21 mouse cellular contexts compared by ENCODE assay signal in the genomic region with DNA sequence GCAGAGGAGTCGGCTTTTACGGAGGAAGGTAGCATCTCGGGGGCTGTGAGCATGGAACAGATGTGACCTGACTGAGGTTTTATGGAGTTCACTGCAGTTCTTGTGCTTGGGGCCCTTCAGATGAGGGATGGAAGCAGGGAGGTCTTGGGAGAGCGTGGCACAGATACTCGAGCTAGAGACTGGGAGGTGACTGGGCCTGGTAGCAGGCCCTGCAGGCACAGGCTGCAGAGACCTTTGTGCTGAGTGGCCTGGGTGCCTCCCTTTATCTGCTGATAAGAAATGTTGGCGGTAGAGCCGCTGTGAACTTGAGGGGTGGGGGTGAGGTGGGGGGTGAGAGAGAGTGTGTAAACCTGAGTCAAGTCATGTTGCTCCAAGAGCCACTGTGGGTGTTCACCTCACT. TPM values are rescaled to one million over a fixed set of nuclear protein-coding genes. Genes with fewer than 3 reads are reported as not detected.
DNase-seq lines count a peak whose midpoint lies in the region; ATAC-seq lines count a peak whose summit lies in the region.
"Had no signal": no experiment of that assay in that cellular context is flagged by ENCODE, and none has a peak within 500 bp of the region (broad histone marks: within the 10 kb centered on the region; RNA-seq: fewer than 3 reads in every experiment).

No protein-coding gene starts in this region.

- no peaks in the 10 kb centered on the region for H3K27me3 ChIP-seq in intestine, embryonic 14.5 days (replicated peaks; ENCODE audit: control insufficient read depth, insufficient read depth, low read length)
- H3K27me3 ChIP-seq in intestine, embryonic 16.5 days (replicated peaks; ENCODE audit: control insufficient read depth, insufficient read depth, low read length), result no peaks in the 10 kb centered on the region
- H3K27me3 ChIP-seq in stomach, embryonic 14.5 days (ENCODE audit: control insufficient read depth, insufficient read depth, low read length), result no peaks in the 10 kb centered on the region
- H3K27me3 ChIP-seq in forebrain, embryonic 15.5 days, result no peaks in the 10 kb centered on the region
- H3K27me3 ChIP-seq in kidney, embryonic 16.5 days (ENCODE audit: insufficient read depth, low read length), result no peaks in the 10 kb centered on the region
- H3K27me3 ChIP-seq: embryonic facial prominence, embryonic 15.5 days; hindbrain, embryonic 12.5 days had no signal

- no peak overlapping the region for H3K4me2 ChIP-seq in intestine, embryonic 14.5 days (ENCODE audit: low read length)
- H3K4me2 ChIP-seq in intestine, embryonic 16.5 days (ENCODE audit: low read depth, low read length), result no peak overlapping the region
- H3K4me2 ChIP-seq in stomach, embryonic 14.5 days (replicated peaks; ENCODE audit: low read depth, low read length), result no peak overlapping the region
- no peak overlapping the region for H3K4me2 ChIP-seq in forebrain, embryonic 15.5 days (replicated peaks)
- H3K4me2 ChIP-seq in kidney, embryonic 16.5 days (replicated peaks; ENCODE audit: low read depth, low read length), result no peak overlapping the region
- H3K4me2 ChIP-seq: embryonic facial prominence, embryonic 15.5 days; hindbrain, embryonic 12.5 days had no signal

- ATAC-seq in intestine, embryonic 14.5 days (replicated peaks; ENCODE audit: low FRiP score, low TSS enrichment, low read depth), result peak; percentile 71; the same call in 1 of the 2 replicates
- ATAC-seq in intestine, embryonic 16.5 days, result peak; percentile 92
- peak; percentile 75; the same call in 1 of the 2 replicates for ATAC-seq in stomach, embryonic 14.5 days (ENCODE audit: insufficient number of reproducible peaks, insufficient read depth, low FRiP score, low read depth)
- ATAC-seq in forebrain, embryonic 15.5 days (replicated peaks), result no peak
- no peak for ATAC-seq in kidney, embryonic 16.5 days (ENCODE audit: low FRiP score, low TSS enrichment)
- ATAC-seq: forebrain, embryonic 14.5 days had no signal

- H3K36me3 ChIP-seq in intestine, embryonic 14.5 days (ENCODE audit: control insufficient read depth, insufficient read depth, low read length), result no peaks in the 10 kb centered on the region
- no peaks in the 10 kb centered on the region for H3K36me3 ChIP-seq in intestine, embryonic 16.5 days (ENCODE audit: control insufficient read depth, insufficient read depth, low read length)
- no peaks in the 10 kb centered on the region for H3K36me3 ChIP-seq in stomach, embryonic 14.5 days (ENCODE audit: control insufficient read depth, insufficient read depth, low read length)
- H3K36me3 ChIP-seq in forebrain, embryonic 15.5 days, result no peaks in the 10 kb centered on the region
- H3K36me3 ChIP-seq in kidney, embryonic 16.5 days (ENCODE audit: insufficient read depth, low read length), result no peaks in the 10 kb centered on the region
- H3K36me3 ChIP-seq: embryonic facial prominence, embryonic 15.5 days; forebrain, embryonic 10.5 days; heart, embryonic 10.5 days; hindbrain, embryonic 12.5 days had no signal

- no peaks in the 10 kb centered on the region for H3K9me3 ChIP-seq in intestine, embryonic 14.5 days (ENCODE audit: control insufficient read depth, low read length)
- no peaks in the 10 kb centered on the region for H3K9me3 ChIP-seq in intestine, embryonic 16.5 days (ENCODE audit: control insufficient read depth, low read length)
- no peaks in the 10 kb centered on the region for H3K9me3 ChIP-seq in stomach, embryonic 14.5 days (ENCODE audit: control insufficient read depth, low read depth, low read length)
- no peaks in the 10 kb centered on the region for H3K9me3 ChIP-seq in forebrain, embryonic 15.5 days
- no peaks in the 10 kb centered on the region for H3K9me3 ChIP-seq in kidney, embryonic 16.5 days (ENCODE audit: low read length)
- H3K9me3 ChIP-seq: embryonic facial prominence, embryonic 15.5 days; forebrain, embryonic 10.5 days; heart, embryonic 10.5 days; hindbrain, embryonic 12.5 days had no signal

- no peak overlapping the region for H3K4me3 ChIP-seq in intestine, embryonic 14.5 days (ENCODE audit: low read depth, low read length)
- no peak overlapping the region for H3K4me3 ChIP-seq in intestine, embryonic 16.5 days (ENCODE audit: low read length)
- H3K4me3 ChIP-seq in stomach, embryonic 14.5 days (ENCODE audit: low read depth, low read length), result no peak overlapping the region
- no peak overlapping the region for H3K4me3 ChIP-seq in forebrain, embryonic 15.5 days
- H3K4me3 ChIP-seq in kidney, embryonic 16.5 days (ENCODE audit: low read length), result no peak overlapping the region
- H3K4me3 ChIP-seq: embryonic facial prominence, embryonic 15.5 days; erythroblast, embryonic 14.5 days; forebrain, embryonic 10.5 days; heart, embryonic 10.5 days; hindbrain, embryonic 12.5 days had no signal

- 64% methylated on average over 7 of the region's 7 CpGs for WGBS in intestine, embryonic 14.5 days
- WGBS in intestine, embryonic 16.5 days, result 56% methylated on average over 7 of the region's 7 CpGs
- WGBS in stomach, embryonic 14.5 days, result 61% methylated on average over 7 of the region's 7 CpGs
- WGBS in forebrain, embryonic 15.5 days, result 90% methylated on average over 7 of the region's 7 CpGs
- WGBS in kidney, embryonic 16.5 days, result 75% methylated on average over 7 of the region's 7 CpGs

- H3K4me1 ChIP-seq in intestine, embryonic 14.5 days (replicated peaks; ENCODE audit: control insufficient read depth, insufficient read depth, low read length), result 0 out of 2 replicates have a peak, but pooled peaks cover 3% of the 10 kb centered on the region
- peaks cover 36% of the 10 kb centered on the region for H3K4me1 ChIP-seq in intestine, embryonic 16.5 days (ENCODE audit: control insufficient read depth, insufficient read depth, low read length)
- peaks cover 6% of the 10 kb centered on the region for H3K4me1 ChIP-seq in stomach, embryonic 14.5 days (ENCODE audit: control insufficient read depth, insufficient read depth, low read length)
- H3K4me1 ChIP-seq in forebrain, embryonic 15.5 days, result no peaks in the 10 kb centered on the region
- H3K4me1 ChIP-seq in kidney, embryonic 16.5 days (ENCODE audit: insufficient read depth, low read length), result no peaks in the 10 kb centered on the region
- H3K4me1 ChIP-seq: embryonic facial prominence, embryonic 15.5 days; forebrain, embryonic 10.5 days; hindbrain, embryonic 12.5 days had no signal

- peak overlapping the region; percentile 2; the same call in 1 of the 2 replicates for H3K27ac ChIP-seq in intestine, embryonic 14.5 days (ENCODE audit: low read depth)
- peak overlapping the region; percentile 87 for H3K27ac ChIP-seq in intestine, embryonic 16.5 days (ENCODE audit: low read length)
- H3K27ac ChIP-seq in stomach, embryonic 14.5 days (ENCODE audit: low read length), result no peak overlapping the region
- H3K27ac ChIP-seq in forebrain, embryonic 15.5 days (replicated peaks), result no peak overlapping the region
- H3K27ac ChIP-seq in kidney, embryonic 16.5 days (ENCODE audit: low read length), result no peak overlapping the region
- H3K27ac ChIP-seq: embryonic facial prominence, embryonic 15.5 days; forebrain, embryonic 10.5 days; heart, embryonic 10.5 days; hindbrain, embryonic 12.5 days had no signal

- no peak overlapping the region for H3K9ac ChIP-seq in intestine, embryonic 14.5 days (ENCODE audit: low read length)
- H3K9ac ChIP-seq in intestine, embryonic 16.5 days (ENCODE audit: low read depth, low read length), result no peak overlapping the region
- no peak overlapping the region for H3K9ac ChIP-seq in stomach, embryonic 14.5 days (replicated peaks; ENCODE audit: low read depth, low read length)
- H3K9ac ChIP-seq in forebrain, embryonic 15.5 days (replicated peaks), result no peak overlapping the region
- no peak overlapping the region for H3K9ac ChIP-seq in kidney, embryonic 16.5 days (replicated peaks; ENCODE audit: low read length)
- H3K9ac ChIP-seq: embryonic facial prominence, embryonic 15.5 days; hindbrain, embryonic 12.5 days had no signal

- DNase-seq in intestine, embryonic 14.5 days (ENCODE audit: low spot score), result peak; percentile 57
- no peak for DNase-seq in ovary, postnatal 10 days (ENCODE audit: low spot score)
- DNase-seq: adrenal gland, adult 2 months; adrenal gland, postnatal 25 days; cerebellum, adult 18-20 months; cerebellum, postnatal 10 days; embryo, embryonic 11 days; gastrocnemius, postnatal 10 days; heart, adult 18-20 months; heart, postnatal 10 days; heart, postnatal 4 days had no signal

RNA-seq across cellular contexts. Expression of gene Vsir, which starts 12.1 kb away (rescaled TPM):
- 6.0 and 6.1 TPM in 2 replicates for polyA plus RNA-seq in intestine, embryonic 14.5 days (2014; fragmentation: Nextera tagmentation; extraction: Ambion mirVana)
- 10.3 and 11.2 TPM in 2 replicates for polyA plus RNA-seq in intestine, embryonic 16.5 days (2015; fragmentation: Nextera tagmentation; extraction: Ambion mirVana)
- 4.9 and 6.8 TPM in 2 replicates for polyA plus RNA-seq in stomach, embryonic 14.5 days (2014; fragmentation: Nextera tagmentation; extraction: Ambion mirVana)
- polyA plus RNA-seq in forebrain, embryonic 15.5 days (2015; fragmentation: Nextera tagmentation; extraction: Ambion mirVana), result 1.4 and 2.4 TPM in 2 replicates
- polyA plus RNA-seq in kidney, embryonic 16.5 days (2015; fragmentation: Nextera tagmentation; extraction: Ambion mirVana), result 3.9 and 4.2 TPM in 2 replicates

RNA-seq across cellular contexts. Expression of gene Psap, which starts 57.2 kb away (rescaled TPM):
- polyA plus RNA-seq in intestine, embryonic 14.5 days (2014; fragmentation: Nextera tagmentation; extraction: Ambion mirVana), result 104 and 124 TPM in 2 replicates
- polyA plus RNA-seq in intestine, embryonic 16.5 days (2015; fragmentation: Nextera tagmentation; extraction: Ambion mirVana), result 178 and 187 TPM in 2 replicates
- 106 and 108 TPM in 2 replicates for polyA plus RNA-seq in stomach, embryonic 14.5 days (2014; fragmentation: Nextera tagmentation; extraction: Ambion mirVana)
- 141 and 169 TPM in 2 replicates for polyA plus RNA-seq in forebrain, embryonic 15.5 days (2015; fragmentation: Nextera tagmentation; extraction: Ambion mirVana)
- 145 and 166 TPM in 2 replicates for polyA plus RNA-seq in kidney, embryonic 16.5 days (2015; fragmentation: Nextera tagmentation; extraction: Ambion mirVana)

Comparison
In these comparisons a context has a peak if more than half of its experiments do, and no peak if none do; other contexts are left out.
1. ATAC-seq: peak in intestine, embryonic 14.5 days (single experiment), intestine, embryonic 16.5 days (single experiment) and stomach, embryonic 14.5 days (single experiment); none in forebrain, embryonic 15.5 days (single experiment) and kidney, embryonic 16.5 days (single experiment).
2. H3K27ac ChIP-seq: peak in intestine, embryonic 14.5 days (single experiment) and intestine, embryonic 16.5 days (single experiment); none in stomach, embryonic 14.5 days (single experiment), forebrain, embryonic 15.5 days (single experiment) and kidney, embryonic 16.5 days (single experiment).